Mouse (Mus musculus): ENCODE results near the gene Dnase1l3.

DNA sequence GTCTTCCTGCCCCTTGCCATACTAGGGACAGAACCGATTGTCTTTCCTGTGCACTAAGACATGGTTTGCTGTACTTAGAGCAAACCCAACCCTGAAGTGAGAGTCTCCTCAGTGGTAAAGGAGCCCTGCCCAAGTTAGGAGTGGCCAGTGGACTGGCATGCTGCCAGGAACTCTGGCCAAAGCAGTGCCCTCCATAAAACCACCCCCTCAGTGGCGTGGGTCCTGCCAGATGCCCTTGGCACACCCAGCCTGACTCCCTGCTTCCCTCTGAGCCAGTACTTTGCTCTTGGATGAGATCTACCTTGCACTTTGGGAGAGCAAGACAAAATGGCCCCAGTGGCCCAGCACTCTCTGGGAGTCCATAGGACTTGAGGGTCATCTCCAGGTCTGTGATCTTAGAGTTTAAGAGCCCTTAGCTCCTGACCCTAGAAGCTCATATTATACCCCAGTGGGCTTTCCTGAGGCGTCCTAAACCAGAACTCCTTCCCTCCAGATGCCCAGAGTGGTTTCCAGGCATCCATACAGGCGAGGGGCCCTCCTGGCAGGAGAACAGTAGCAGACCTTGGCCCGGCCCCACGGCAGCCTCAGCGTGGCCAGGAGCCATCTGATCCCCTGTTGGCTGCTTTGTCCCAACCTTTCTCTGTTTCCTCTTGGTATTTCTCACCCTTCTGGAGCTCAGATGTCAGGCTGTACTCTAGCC, 51.1 kb downstream of the Dnase1l3 start:
- TF ChIP-seq CTCF (IDR thresholded peaks at IDR 0.05; ENCODE audit: low read depth) (no peak), EP300 (optimal IDR thresholded peaks at IDR 0.05) (no peak)

All from stomach, postnatal 0 days (tissue).